Comparison of ENCODE assay signal across 8 mouse cellular contexts in genomic region chr11:77783747-77784646, GRCm38 (mm10). TPM values are rescaled to one million over a fixed set of nuclear protein-coding genes. Genes with fewer than 3 reads are reported as not detected.
DNase-seq lines count a peak whose midpoint lies in the region; ATAC-seq and TF ChIP-seq lines count a peak whose summit lies in the region.
"Had no signal": no experiment of that assay in that cellular context is flagged by ENCODE, and none has a peak within 500 bp of the region (broad histone marks: within the 10 kb centered on the region; RNA-seq: fewer than 3 reads in every experiment).

No protein-coding gene starts in this region.

- peaks cover 65% of the 10 kb centered on the region for H3K4me1 ChIP-seq in liver, postnatal 0 days (ENCODE audit: insufficient read depth)

- WGBS in liver, postnatal 0 days (ENCODE audit: insufficient replicate concordance) = 19% methylated on average over 18 of the region's 18 CpGs

- peak overlapping the region; percentile 7 for H3K4me3 ChIP-seq in liver, postnatal 0 days (ENCODE audit: low read depth, low read length)

- H3K27ac ChIP-seq in liver, postnatal 0 days (ENCODE audit: low read depth) = peak overlapping the region; percentile 94

- TF ChIP-seq CTCF in liver, postnatal 0 days (IDR thresholded peaks at IDR 0.05; ENCODE audit: low read depth) = peak; percentile 55

- no peaks in the 10 kb centered on the region; the same call in 1 of the 2 replicates for H3K36me3 ChIP-seq in liver, postnatal 0 days (replicated peaks; ENCODE audit: insufficient read depth, low read length)

- peak overlapping the region; percentile 69 for H3K4me2 ChIP-seq in liver, postnatal 0 days (ENCODE audit: low read depth, low read length)

- ATAC-seq in erythroblast, adult 5-6 weeks (replicated peaks; ENCODE audit: low FRiP score, poor library complexity, severe bottlenecking) = peak; percentile 53
- ATAC-seq in inflammation-experienced regulatory T-cells, adult 6 months = peak; percentile 17
- ATAC-seq in liver, postnatal 0 days = peak; percentile 55
- ATAC-seq in neutrophil, adult 5-6 weeks (ENCODE audit: extremely low read depth, insufficient number of reproducible peaks, low FRiP score, poor library complexity, severe bottlenecking) = peak; percentile 46

- no peak for TF ChIP-seq EP300 in liver, postnatal 0 days (IDR thresholded peaks at IDR 0.05; ENCODE audit: low read depth)

- peak overlapping the region; percentile 37 for H3K9ac ChIP-seq in liver, postnatal 0 days (replicated peaks)

- H3K9me3 ChIP-seq in liver, postnatal 0 days (ENCODE audit: low read length) = no peaks in the 10 kb centered on the region

- H3K27me3 ChIP-seq in liver, postnatal 0 days (ENCODE audit: insufficient read depth, low read length) = no peaks in the 10 kb centered on the region

- peak; percentile 82 for DNase-seq in 416B (ENCODE audit: low read depth)
- DNase-seq in CD4-positive, CD25-positive, alpha-beta regulatory T cell, adult 2 months (ENCODE audit: low read depth, low spot score) = peak; percentile 48
- DNase-seq in liver, postnatal 0 days = peak; percentile 62
- DNase-seq in right cerebral cortex, postnatal 4 days = no peak

RNA-seq across cellular contexts. Expression of gene Gm10277, which starts 3.5 kb away (rescaled TPM):
- total RNA-seq in erythroblast, adult 5-6 weeks (2015; ENCODE audit: low replicate concordance) = not detected in 2 replicates
- total RNA-seq in erythroblast, adult 5-6 weeks (2017; ENCODE audit: low replicate concordance) = not detected in 2 replicates
- polyA plus RNA-seq in inflammation-experienced regulatory T-cells, adult 6 months (2017; shearing (Covaris generic)) = under 1 TPM in 2 of 3 experiments, not detected in 1; 0.15 to 0.58 TPM
- 0.12 and 0.31 TPM in 2 replicates for polyA plus RNA-seq in liver, postnatal 0 days (2015; fragmentation: Nextera tagmentation; extraction: Ambion mirVana)
- total RNA-seq in neutrophil, adult 5-6 weeks (2017) = not detected in 2 replicates
- total RNA-seq: heart, adult 18-20 months had no signal

RNA-seq across cellular contexts. Expression of gene Myo18a, which starts 21.0 kb away (rescaled TPM):
- 17.5 and 18.6 TPM in 2 replicates for total RNA-seq in erythroblast, adult 5-6 weeks (2015; ENCODE audit: low replicate concordance)
- 14.6 and 22.2 TPM in 2 replicates for total RNA-seq in erythroblast, adult 5-6 weeks (2017; ENCODE audit: low replicate concordance)
- polyA plus RNA-seq in inflammation-experienced regulatory T-cells, adult 6 months (2017; shearing (Covaris generic)) = 10 to 100 TPM; 23.8 to 27.3 (median 25.1) TPM
- 10.4 and 10.5 TPM in 2 replicates for polyA plus RNA-seq in liver, postnatal 0 days (2015; fragmentation: Nextera tagmentation; extraction: Ambion mirVana)
- total RNA-seq in neutrophil, adult 5-6 weeks (2017) = 104 and 109 TPM in 2 replicates

RNA-seq across cellular contexts. Expression of gene Cryba1, which starts 58.9 kb away (rescaled TPM):
- total RNA-seq in erythroblast, adult 5-6 weeks (2015; ENCODE audit: low replicate concordance) = not detected in 2 replicates
- not detected in 2 replicates for total RNA-seq in erythroblast, adult 5-6 weeks (2017; ENCODE audit: low replicate concordance)
- polyA plus RNA-seq in inflammation-experienced regulatory T-cells, adult 6 months (2017; shearing (Covaris generic)) = under 1 TPM in 2 of 3 experiments, not detected in 1; 0.38 to 0.40 TPM
- polyA plus RNA-seq in liver, postnatal 0 days (2015; fragmentation: Nextera tagmentation; extraction: Ambion mirVana) = not detected in 2 replicates
- total RNA-seq in neutrophil, adult 5-6 weeks (2017) = not detected in 2 replicates
- total RNA-seq: heart, adult 18-20 months had no signal
